Mouse (Mus musculus) bone marrow, adult 2 months (tissue): ENCODE measurements around the gene Dynlt1a.
"Not testable (repeated sequence)": the region's sequence is repeated elsewhere in the genome, so short reads cannot be mapped to it uniquely, and the experiment has no call there.

Source experiments
- CTCF ChIP-seq: fragments of 200-500 bp; IDR thresholded peaks from 2 replicates; pipeline ENCODE4 v1.5.1; 2011; ENCODE audit warnings: low read length, control low read depth; ENCODE audit not compliant: control insufficient read depth, insufficient read depth
- POLR2A ChIP-seq: fragments of 200-500 bp; IDR thresholded peaks from 2 replicates; pipeline ENCODE4 v1.6.1; 2011; ENCODE audit warnings: low read depth, mild to moderate bottlenecking, control low read depth, low read length, borderline replicate concordance; ENCODE audit not compliant: control insufficient read depth

- TF ChIP-seq CTCF, POLR2A: not testable (repeated sequence)
Observed at GRCm38 (mm10) chr17:6293882-6294281, 23.4 kb downstream of the Dynlt1a start.
